Mouse (Mus musculus) limb, embryonic 12.5 days (tissue): ENCODE results near the gene Ptpn13. TPM values are rescaled to one million over a fixed set of nuclear protein-coding genes. Genes with fewer than 3 reads are reported as not detected.

Source experiments
- ATAC-seq: fragments of 200-750 bp; cut with Nextera tagmentation; 2 replicates; pipeline ENCODE4 v1.8.0; 2017; ENCODE audit warnings: low read depth, moderate TSS enrichment; ENCODE audit not compliant: insufficient number of reproducible peaks, insufficient read depth, low FRiP score, low TSS enrichment
- H3K27ac ChIP-seq: fragments of 300-500 bp; sonication (generic); 2 replicates; pipeline ENCODE4 v1.5.1; 2016; ENCODE audit warnings: mild to moderate bottlenecking, moderate library complexity
- H3K27me3 ChIP-seq: fragments of 300-500 bp; sonication (generic); 2 replicates; pipeline ENCODE4 v1.6.1; 2016; ENCODE audit warnings: mild to moderate bottlenecking, moderate library complexity
- H3K36me3 ChIP-seq: fragments of 300-500 bp; sonication (generic); 2 replicates; pipeline ENCODE4 v1.6.1; 2016; ENCODE audit warnings: mild to moderate bottlenecking, moderate library complexity
- H3K4me1 ChIP-seq: fragments of 300-500 bp; sonication (generic); replicated peaks from 2 replicates; pipeline ENCODE4 v1.6.1; 2016
- H3K4me2 ChIP-seq: fragments of 300-500 bp; sonication (generic); 2 replicates; pipeline ENCODE4 v1.6.1; 2016; ENCODE audit warnings: mild to moderate bottlenecking, moderate library complexity
- H3K4me3 ChIP-seq: fragments of 300-500 bp; sonication (generic); replicated peaks from 2 replicates; pipeline ENCODE4 v1.5.1; 2016; ENCODE audit warnings: mild to moderate bottlenecking
- H3K9ac ChIP-seq: fragments of 300-500 bp; sonication (generic); replicated peaks from 2 replicates; pipeline ENCODE4 v1.6.1; 2016; ENCODE audit warnings: mild to moderate bottlenecking, moderate library complexity
- H3K9me3 ChIP-seq: fragments of 300-500 bp; sonication (generic); 2 replicates; pipeline ENCODE4 v1.6.1; 2016; ENCODE audit warnings: mild to moderate bottlenecking, moderate library complexity
- WGBS: fragments of 180-500 bp; shearing (Covaris S2); methylation state at CpG from one replicate; pipeline ENCODE4 v1.1.7; 2016; 5-methylcytosine and 5-hydroxymethylcytosine counted together
- polyA plus RNA-seq: library from polyadenylated mRNA; unstranded; fragments of >200 nt; fragmentation: Nextera tagmentation; extraction: Ambion mirVana; gene quantifications from 2 replicates; pipeline ENCODE4 v1.2.1, GENCODE M21; 2016

The Ptpn13 gene
- polyA plus RNA-seq, 1 experiment from 2014 or later = 13.2 TPM

DNA sequence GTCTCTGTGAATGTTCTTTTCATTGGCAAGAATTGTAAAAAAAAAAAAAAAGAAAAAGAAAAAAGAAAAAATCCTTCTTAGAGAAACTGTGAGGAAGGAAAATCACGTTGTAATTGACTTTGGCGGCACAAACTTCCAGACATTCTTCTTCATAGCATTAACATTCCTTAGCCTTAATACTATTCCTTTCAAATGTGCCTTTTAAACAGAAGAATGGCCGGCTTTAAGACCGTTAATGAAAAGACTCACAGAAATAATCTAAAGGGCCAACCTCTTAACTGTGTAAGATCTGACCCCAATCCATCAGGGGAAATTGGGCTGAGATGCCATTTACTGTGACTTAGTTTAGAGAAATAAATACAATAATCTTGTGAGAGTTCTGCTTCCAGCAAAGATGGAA is 16.7 kb downstream of the Ptpn13 start:
- H3K36me3 ChIP-seq = no peaks in the 10 kb centered on the region
- no peaks in the 10 kb centered on the region for H3K9me3 ChIP-seq
- H3K4me1 ChIP-seq = peaks cover 3% of the 10 kb centered on the region; the same call in 1 of the 2 replicates
- no peak overlapping the region for H3K4me3 ChIP-seq
- no peak overlapping the region for H3K27ac ChIP-seq
- ATAC-seq = no peak
- H3K27me3 ChIP-seq = no peaks in the 10 kb centered on the region
- H3K4me2 ChIP-seq = no peak overlapping the region
- no peak overlapping the region for H3K9ac ChIP-seq
- whole genome bisulfite sequencing = 51% methylated on average over 4 of the region's 4 CpGs

- no peak for ATAC-seq
- 86% methylated on average over 4 of the region's 4 CpGs for WGBS
- Histone ChIP-seq H3K9ac (no peak overlapping the region), H3K4me2 (no peak overlapping the region), H3K4me3 (no peak overlapping the region), H3K4me1 (peaks cover 2% of the 10 kb centered on the region; the same call in 1 of the 2 replicates), H3K9me3 (no peaks in the 10 kb centered on the region), H3K27me3 (no peaks in the 10 kb centered on the region), H3K36me3 (no peaks in the 10 kb centered on the region), H3K27ac (no peak overlapping the region)
These were observed 17.3 kb downstream of the Ptpn13 start for GRCm38 (mm10) chr5:103442269-103442688.

DNA sequence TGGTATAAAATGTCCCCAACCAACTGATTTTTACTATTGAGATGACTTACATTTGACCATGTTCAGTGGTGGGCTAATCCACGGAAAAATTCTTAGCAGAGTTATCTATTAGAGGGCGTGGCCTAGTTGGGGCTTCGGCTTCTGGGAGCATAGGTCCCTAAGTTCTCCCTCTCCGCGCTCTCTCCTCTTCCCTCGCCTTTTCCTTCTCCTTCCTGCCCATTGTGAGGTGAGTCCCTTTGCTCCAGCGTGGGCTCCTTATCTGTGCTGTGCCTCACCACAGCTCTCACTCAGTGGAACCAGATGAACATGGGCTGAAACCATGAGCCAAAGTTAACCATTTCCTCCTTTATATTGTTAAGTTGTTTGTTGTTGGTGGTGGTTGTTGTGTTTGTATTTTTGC is 17.9 kb downstream of the Ptpn13 start:
- no peak overlapping the region for H3K4me2 ChIP-seq
- H3K9me3 ChIP-seq = no peaks in the 10 kb centered on the region
- no peak for ATAC-seq
- peaks cover 2% of the 10 kb centered on the region; the same call in 1 of the 2 replicates for H3K4me1 ChIP-seq
- no peak overlapping the region for H3K9ac ChIP-seq
- no peaks in the 10 kb centered on the region for H3K27me3 ChIP-seq
- 78% methylated on average over 7 of the region's 7 CpGs for WGBS
- H3K4me3 ChIP-seq = no peak overlapping the region
- no peaks in the 10 kb centered on the region for H3K36me3 ChIP-seq
- no peak overlapping the region for H3K27ac ChIP-seq

- no peaks in the 10 kb centered on the region for H3K36me3 ChIP-seq
- H3K4me3 ChIP-seq = no peak overlapping the region
- H3K4me1 ChIP-seq = no peaks in the 10 kb centered on the region; the same call in 1 of the 2 replicates
- H3K9me3 ChIP-seq = no peaks in the 10 kb centered on the region
- no peak overlapping the region for H3K27ac ChIP-seq
- H3K27me3 ChIP-seq = no peaks in the 10 kb centered on the region
- WGBS = 92% methylated on average over 7 of the region's 7 CpGs
- no peak overlapping the region for H3K4me2 ChIP-seq
- ATAC-seq = no peak
- H3K9ac ChIP-seq = no peak overlapping the region
These were observed 20.4 kb downstream of the Ptpn13 start for GRCm38 (mm10) chr5:103445383-103445782.

GRCm38 (mm10) chr5:103447806-103448416 is 22.9 kb downstream of the Ptpn13 start:
- Histone ChIP-seq H3K36me3 (no peaks in the 10 kb centered on the region; the same call in 1 of the 2 replicates), H3K4me1 (no peaks in the 10 kb centered on the region), H3K4me3 (no peak overlapping the region), H3K4me2 (no peak overlapping the region), H3K27ac (no peak overlapping the region), H3K9me3 (peaks cover 4% of the 10 kb centered on the region), H3K27me3 (no peaks in the 10 kb centered on the region), H3K9ac (no peak overlapping the region)
- 81% methylated on average over 17 of the region's 17 CpGs for WGBS
- no peak for ATAC-seq

DNA sequence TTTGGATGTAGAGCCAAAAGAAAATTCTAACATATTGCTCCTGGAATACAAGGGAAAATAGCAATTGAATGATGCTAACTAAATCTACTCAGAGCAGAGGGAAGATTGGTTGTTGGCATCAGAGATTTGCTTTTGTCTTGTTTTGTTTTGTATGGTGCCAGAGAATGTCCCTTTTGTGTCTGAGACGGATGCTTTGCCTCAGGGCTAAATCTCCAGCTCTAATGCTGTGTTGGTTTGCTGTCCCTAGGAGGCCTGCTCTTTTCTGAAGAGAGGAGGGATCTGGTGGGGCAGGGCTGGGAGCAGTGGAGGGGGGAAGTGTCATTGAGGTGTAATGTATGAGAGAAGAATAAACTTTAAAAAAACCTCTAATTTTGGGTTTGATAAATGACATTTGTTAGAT is 23.5 kb downstream of the Ptpn13 start:
- Histone ChIP-seq H3K4me1 (no peaks in the 10 kb centered on the region), H3K9me3 (peaks cover 4% of the 10 kb centered on the region), H3K9ac (no peak overlapping the region), H3K36me3 (no peaks in the 10 kb centered on the region; the same call in 1 of the 2 replicates), H3K4me3 (no peak overlapping the region), H3K4me2 (no peak overlapping the region), H3K27me3 (no peaks in the 10 kb centered on the region), H3K27ac (no peak overlapping the region)
- WGBS = 30% methylated on average over 1 of the region's 1 CpGs
- ATAC-seq = no peak

DNA sequence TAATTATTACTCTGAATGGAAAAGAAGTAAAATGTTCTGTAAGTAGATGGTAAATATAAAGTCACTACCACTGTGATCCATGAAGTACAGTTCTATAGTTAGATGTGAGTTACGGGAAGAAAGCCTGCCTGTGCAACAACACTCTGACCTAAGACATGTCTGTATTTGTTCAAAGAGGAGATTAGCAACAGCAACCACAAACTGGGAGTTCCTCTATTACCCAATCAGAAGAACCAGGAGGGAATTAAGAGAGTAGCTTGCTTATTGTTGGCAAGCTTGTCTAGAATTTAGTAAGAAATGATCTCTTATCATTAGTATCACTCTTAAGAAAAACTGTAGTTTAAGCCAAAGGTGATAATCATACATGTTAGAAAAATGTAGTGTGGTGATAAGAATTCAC is 25.7 kb downstream of the Ptpn13 start:
- Histone ChIP-seq H3K4me1 (no peaks in the 10 kb centered on the region), H3K9ac (no peak overlapping the region), H3K27me3 (no peaks in the 10 kb centered on the region), H3K27ac (no peak overlapping the region), H3K4me2 (no peak overlapping the region), H3K36me3 (no peaks in the 10 kb centered on the region; the same call in 1 of the 2 replicates), H3K4me3 (no peak overlapping the region), H3K9me3 (peaks cover 6% of the 10 kb centered on the region)
- no peak for ATAC-seq
- 94% methylated on average over 1 of the region's 1 CpGs for WGBS

GRCm38 (mm10) chr5:103453361-103454140 is 28.6 kb downstream of the Ptpn13 start:
- Histone ChIP-seq H3K9me3 (peaks cover 8% of the 10 kb centered on the region), H3K27me3 (no peaks in the 10 kb centered on the region), H3K4me2 (no peak overlapping the region), H3K4me3 (no peak overlapping the region), H3K4me1 (no peaks in the 10 kb centered on the region), H3K36me3 (no peaks in the 10 kb centered on the region; the same call in 1 of the 2 replicates), H3K9ac (no peak overlapping the region), H3K27ac (no peak overlapping the region)
- WGBS = 86% methylated on average over 14 of the region's 14 CpGs
- ATAC-seq = no peak

- Histone ChIP-seq H3K27me3 (no peaks in the 10 kb centered on the region), H3K27ac (no peak overlapping the region), H3K9me3 (0 out of 2 replicates have a peak, but pooled peaks cover 5% of the 10 kb centered on the region), H3K9ac (no peak overlapping the region), H3K36me3 (no peaks in the 10 kb centered on the region), H3K4me3 (no peak overlapping the region), H3K4me2 (no peak overlapping the region), H3K4me1 (no peaks in the 10 kb centered on the region)
- 89% methylated on average over 1 of the region's 1 CpGs for WGBS
- no peak for ATAC-seq
These were observed 31.8 kb downstream of the Ptpn13 start for GRCm38 (mm10) chr5:103456794-103457193.

DNA sequence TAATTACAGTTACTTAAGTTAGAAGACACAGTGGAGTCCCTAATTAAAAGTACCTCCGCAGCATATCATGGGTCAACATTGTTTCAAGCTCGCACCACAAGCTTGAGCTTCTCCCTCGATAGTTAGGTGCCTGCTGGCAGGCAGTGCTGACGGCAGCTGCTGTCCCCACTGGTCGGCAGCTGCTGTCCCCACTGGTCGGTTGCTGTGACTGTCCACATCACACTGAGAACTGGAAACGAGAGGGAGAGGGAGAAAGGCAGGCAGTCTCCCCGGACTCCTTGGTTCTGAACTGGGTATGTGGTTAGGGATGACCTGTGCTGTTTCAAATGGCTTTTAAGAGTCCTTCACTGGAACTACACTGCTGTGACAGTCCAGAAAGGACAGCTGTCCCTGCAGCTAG is 33.4 kb downstream of the Ptpn13 start:
- 0 out of 2 replicates have a peak, but pooled peaks cover 5% of the 10 kb centered on the region for H3K9me3 ChIP-seq
- H3K9ac ChIP-seq = no peak overlapping the region
- no peak overlapping the region for H3K27ac ChIP-seq
- no peaks in the 10 kb centered on the region for H3K4me1 ChIP-seq
- H3K27me3 ChIP-seq = no peaks in the 10 kb centered on the region
- no peak overlapping the region for H3K4me3 ChIP-seq
- H3K4me2 ChIP-seq = no peak overlapping the region
- no peaks in the 10 kb centered on the region for H3K36me3 ChIP-seq
- 49% methylated on average over 8 of the region's 8 CpGs for WGBS
- ATAC-seq = no peak

- 0 out of 2 replicates have a peak, but pooled peaks cover 5% of the 10 kb centered on the region for H3K9me3 ChIP-seq
- no peaks in the 10 kb centered on the region for H3K4me1 ChIP-seq
- WGBS = 89% methylated on average over 8 of the region's 8 CpGs
- no peak for ATAC-seq
- H3K4me2 ChIP-seq = no peak overlapping the region
- no peak overlapping the region for H3K27ac ChIP-seq
- H3K36me3 ChIP-seq = no peaks in the 10 kb centered on the region
- no peak overlapping the region for H3K9ac ChIP-seq
- no peaks in the 10 kb centered on the region for H3K27me3 ChIP-seq
- no peak overlapping the region for H3K4me3 ChIP-seq
These were observed 34.1 kb downstream of the Ptpn13 start for GRCm38 (mm10) chr5:103458959-103459675.
